Mouse (Mus musculus) testis, adult 2 months (tissue): Measurements from ENCODE around the gene Ccne1. TPM values are rescaled to one million over a fixed set of nuclear protein-coding genes. Genes with fewer than 3 reads are reported as not detected.
A peak's percentile ranks its signal among the peaks of the same experiment; 100 is the strongest.

Experiments used
- H3K27ac ChIP-seq: fragments of 200-500 bp; 2 replicates; pipeline ENCODE4 v1.5.1; 2012; ENCODE audit warnings: low read depth, low read length; ENCODE audit not compliant: control insufficient read depth, insufficient read depth
- H3K27me3 ChIP-seq: fragments of 200-500 bp; 2 replicates; pipeline ENCODE4 v1.6.1; 2012; ENCODE audit warnings: mild to moderate bottlenecking, low read length, moderate library complexity; ENCODE audit not compliant: control insufficient read depth, insufficient read depth
- H3K36me3 ChIP-seq: fragments of 200-500 bp; 2 replicates; pipeline ENCODE4 v1.6.1; 2012; ENCODE audit warnings: mild to moderate bottlenecking, low read length; ENCODE audit not compliant: control insufficient read depth, insufficient read depth
- H3K4me1 ChIP-seq: fragments of 200-500 bp; 2 replicates; pipeline ENCODE4 v1.6.1; 2012; ENCODE audit warnings: low read length; ENCODE audit not compliant: control insufficient read depth, insufficient read depth
- H3K4me3 ChIP-seq: fragments of 200-500 bp; 2 replicates; pipeline ENCODE4 v1.5.1; 2012; ENCODE audit warnings: low read depth, mild to moderate bottlenecking, low read length, moderate library complexity, mixed read lengths; ENCODE audit not compliant: control insufficient read depth
- CTCF ChIP-seq: fragments of 200-500 bp; IDR thresholded peaks from 2 replicates; pipeline ENCODE4 v1.5.1; 2012; ENCODE audit warnings: low read depth, mild to moderate bottlenecking, inconsistent platforms, low read length, moderate library complexity; ENCODE audit not compliant: control insufficient read depth, insufficient read depth, insufficient replicate concordance
- POLR2A ChIP-seq: fragments of 200-500 bp; IDR thresholded peaks from 2 replicates; pipeline ENCODE4 v1.6.1; 2012; ENCODE audit warnings: low read depth, mild to moderate bottlenecking, inconsistent platforms, low read length, moderate library complexity; ENCODE audit not compliant: control insufficient read depth
- polyA plus RNA-seq: library from polyadenylated mRNA; depleted of rRNA; stranded (reverse); fragments of >200 nt; gene quantifications from 2 replicates; pipeline ENCODE4 v1.2.3, GENCODE M21; 2012

Ccne1 gene
- polyA plus RNA-seq, 1 experiment: 5.7 TPM

- H3K36me3 ChIP-seq: no peaks in the 10 kb centered on the region
- H3K4me1 ChIP-seq: no peaks in the 10 kb centered on the region
- no peak for TF ChIP-seq POLR2A
- no peak for TF ChIP-seq CTCF
- H3K4me3 ChIP-seq: no peak overlapping the region
- no peak overlapping the region for H3K27ac ChIP-seq
- no peaks in the 10 kb centered on the region for H3K27me3 ChIP-seq
These were observed 14.2 kb downstream of the Ccne1 start for GRCm38 (mm10) chr7:38093101-38093500.

GRCm38 (mm10) chr7:38089930-38090675 is 17.2 kb downstream of the Ccne1 start:
- H3K4me3 ChIP-seq: no peak overlapping the region
- H3K27me3 ChIP-seq: no peaks in the 10 kb centered on the region
- no peaks in the 10 kb centered on the region for H3K36me3 ChIP-seq
- TF ChIP-seq CTCF (no peak), POLR2A (no peak)
- no peak overlapping the region for H3K27ac ChIP-seq
- peaks cover 17% of the 10 kb centered on the region for H3K4me1 ChIP-seq

- TF ChIP-seq POLR2A (no peak), CTCF (no peak)
- no peak overlapping the region for H3K27ac ChIP-seq
- no peaks in the 10 kb centered on the region for H3K27me3 ChIP-seq
- no peak overlapping the region for H3K4me3 ChIP-seq
- peaks cover 26% of the 10 kb centered on the region for H3K4me1 ChIP-seq
- H3K36me3 ChIP-seq: no peaks in the 10 kb centered on the region
These were observed 18.9 kb downstream of the Ccne1 start for GRCm38 (mm10) chr7:38088456-38088855.

- Histone ChIP-seq H3K27ac (no peak overlapping the region), H3K4me1 (peaks cover 26% of the 10 kb centered on the region), H3K27me3 (no peaks in the 10 kb centered on the region), H3K4me3 (no peak overlapping the region), H3K36me3 (no peaks in the 10 kb centered on the region)
- TF ChIP-seq POLR2A (no peak), CTCF (no peak)
These were observed 19.5 kb downstream of the Ccne1 start for GRCm38 (mm10) chr7:38087856-38088255.

- no peak for TF ChIP-seq POLR2A
- no peak for TF ChIP-seq CTCF
- Histone ChIP-seq H3K27ac (no peak overlapping the region), H3K36me3 (no peaks in the 10 kb centered on the region), H3K27me3 (no peaks in the 10 kb centered on the region), H3K4me1 (peaks cover 26% of the 10 kb centered on the region), H3K4me3 (no peak overlapping the region)
These were observed 20.9 kb downstream of the Ccne1 start for GRCm38 (mm10) chr7:38086401-38086800.

- H3K27ac ChIP-seq: peak overlapping the region; percentile 62
- TF ChIP-seq POLR2A (no peak), CTCF (no peak; the same call in 1 of the 2 replicates)
- peak overlapping the region; percentile 88 for H3K4me3 ChIP-seq
- no peaks in the 10 kb centered on the region for H3K27me3 ChIP-seq
- H3K4me1 ChIP-seq: peaks cover 26% of the 10 kb centered on the region
- H3K36me3 ChIP-seq: no peaks in the 10 kb centered on the region
These were observed 21.6 kb downstream of the Ccne1 start for GRCm38 (mm10) chr7:38085573-38086211.

GRCm38 (mm10) chr7:38084778-38085572 is 22.4 kb downstream of the Ccne1 start:
- H3K27ac ChIP-seq: peak overlapping the region; percentile 79
- H3K4me3 ChIP-seq: peak overlapping the region; percentile 89
- H3K27me3 ChIP-seq: no peaks in the 10 kb centered on the region
- TF ChIP-seq POLR2A (peak; percentile 73), CTCF (no peak)
- no peaks in the 10 kb centered on the region for H3K36me3 ChIP-seq
- peaks cover 26% of the 10 kb centered on the region for H3K4me1 ChIP-seq
